Mouse (Mus musculus) hindbrain, embryonic 10.5 days (tissue): ENCODE measurements around the gene Dpy19l2. TPM values are rescaled to one million over a fixed set of nuclear protein-coding genes. Genes with fewer than 3 reads are reported as not detected.
"Not testable (repeated sequence)": the region's sequence is repeated elsewhere in the genome, so short reads cannot be mapped to it uniquely, and the experiment has no call there.

Experiments
- DNase-seq: peaks from one replicate; pipeline ENCODE4 v3.0.0-alpha.2; 2017; ENCODE audit warnings: low spot score
- H3K27ac ChIP-seq: fragments of 300-500 bp; sonication (generic); 2 replicates; pipeline ENCODE4 v1.5.1; 2016; ENCODE audit warnings: mild to moderate bottlenecking, moderate library complexity
- H3K27me3 ChIP-seq: fragments of 300-500 bp; sonication (generic); 2 replicates; pipeline ENCODE4 v1.6.1; 2016; ENCODE audit warnings: mild to moderate bottlenecking; ENCODE audit not compliant: poor library complexity, insufficient read depth, severe bottlenecking
- H3K36me3 ChIP-seq: fragments of 300-500 bp; sonication (generic); 2 replicates; pipeline ENCODE4 v1.6.1; 2016; ENCODE audit warnings: mild to moderate bottlenecking, moderate library complexity
- H3K4me1 ChIP-seq: fragments of 300-500 bp; sonication (generic); replicated peaks from 2 replicates; pipeline ENCODE4 v1.6.1; 2016; ENCODE audit warnings: mild to moderate bottlenecking
- H3K4me3 ChIP-seq: fragments of 300-500 bp; sonication (generic); 2 replicates; pipeline ENCODE4 v1.5.1; 2016; ENCODE audit warnings: mild to moderate bottlenecking, moderate library complexity
- H3K9me3 ChIP-seq: fragments of 300-500 bp; sonication (generic); 2 replicates; pipeline ENCODE4 v1.6.1; 2016; ENCODE audit warnings: mild to moderate bottlenecking, moderate library complexity
- WGBS: fragments of 180-500 bp; shearing (Covaris S2); methylation state at CpG from one replicate; pipeline ENCODE4 v1.1.7; 2016; 5-methylcytosine and 5-hydroxymethylcytosine counted together
- polyA plus RNA-seq: library from polyadenylated mRNA; unstranded; fragments of >200 nt; fragmentation: Nextera tagmentation; extraction: Ambion mirVana; gene quantifications from 2 replicates; pipeline ENCODE4 v1.2.1, GENCODE M21; 2016

Dpy19l2 gene
- polyA plus RNA-seq: 0.07 and 0.46 TPM in 2 replicates

- no peaks in the 10 kb centered on the region for H3K36me3 ChIP-seq
- peak within 1 kb of the TSS; percentile 71; the same call in 1 of the 2 replicates for H3K27ac ChIP-seq
- peaks cover 9% of the 10 kb centered on the region for H3K4me1 ChIP-seq
- peaks cover 11% of the 10 kb centered on the region for H3K9me3 ChIP-seq
- H3K27me3 ChIP-seq: peaks cover 19% of the 10 kb centered on the region
- H3K4me3 ChIP-seq: peak within 1 kb of the TSS; percentile 62
- under 1% methylated on average over 45 of the region's 45 CpGs for WGBS
- DNase-seq: peak; percentile 78
Measured at GRCm38 (mm10) chr9:24695700-24696404, at the start of gene Dpy19l2. Gene Dpy19l2, minus strand, starts transcription at chr9:24696293.

- no peak for DNase-seq
- Histone ChIP-seq H3K4me3 (no peak overlapping the region), H3K4me1 (no peaks in the 10 kb centered on the region), H3K9me3 (no peaks in the 10 kb centered on the region), H3K27me3 (no peaks in the 10 kb centered on the region), H3K36me3 (no peaks in the 10 kb centered on the region), H3K27ac (no peak overlapping the region)
- 88% methylated on average over 5 of the region's 5 CpGs for WGBS
Measured at GRCm38 (mm10) chr9:24744958-24745357, 48.9 kb upstream of the Dpy19l2 start.

GRCm38 (mm10) chr9:24701246-24701645, 5.2 kb upstream of the Dpy19l2 start:
- DNase-seq: no peak
- H3K4me1 ChIP-seq: peaks cover 2% of the 10 kb centered on the region; the same call in 1 of the 2 replicates
- no peaks in the 10 kb centered on the region for H3K36me3 ChIP-seq
- no peak overlapping the region for H3K4me3 ChIP-seq
- no peak overlapping the region for H3K27ac ChIP-seq
- peaks cover 11% of the 10 kb centered on the region for H3K27me3 ChIP-seq
- H3K9me3 ChIP-seq: peaks cover 11% of the 10 kb centered on the region

DNA sequence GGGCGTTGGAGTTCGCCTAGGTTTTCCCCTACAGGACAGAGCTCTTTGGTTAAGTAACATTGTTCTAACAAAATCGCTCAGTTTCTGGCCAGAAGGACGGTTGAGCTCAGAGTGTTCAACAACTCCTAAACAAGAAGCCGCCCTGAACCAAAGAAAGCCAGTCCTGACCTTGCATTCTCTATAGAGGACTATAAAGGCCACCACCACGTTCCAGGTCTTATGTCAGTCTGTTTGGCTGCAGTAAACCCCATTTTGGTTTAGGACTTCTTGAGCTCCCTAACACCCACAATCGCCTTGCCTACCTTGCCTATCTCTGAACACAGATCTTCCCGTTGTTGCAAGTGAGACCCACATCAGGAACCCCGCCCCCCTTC, 299 bp upstream of the Dpy19l2 start:
- Histone ChIP-seq H3K9me3 (peaks cover 11% of the 10 kb centered on the region), H3K4me3 (peak overlapping the region; percentile 62), H3K27ac (no peak overlapping the region), H3K27me3 (peaks cover 19% of the 10 kb centered on the region), H3K36me3 (no peaks in the 10 kb centered on the region), H3K4me1 (peaks cover 9% of the 10 kb centered on the region)
- DNase-seq: no peak
- WGBS: 16% methylated on average over 9 of the region's 9 CpGs

DNA sequence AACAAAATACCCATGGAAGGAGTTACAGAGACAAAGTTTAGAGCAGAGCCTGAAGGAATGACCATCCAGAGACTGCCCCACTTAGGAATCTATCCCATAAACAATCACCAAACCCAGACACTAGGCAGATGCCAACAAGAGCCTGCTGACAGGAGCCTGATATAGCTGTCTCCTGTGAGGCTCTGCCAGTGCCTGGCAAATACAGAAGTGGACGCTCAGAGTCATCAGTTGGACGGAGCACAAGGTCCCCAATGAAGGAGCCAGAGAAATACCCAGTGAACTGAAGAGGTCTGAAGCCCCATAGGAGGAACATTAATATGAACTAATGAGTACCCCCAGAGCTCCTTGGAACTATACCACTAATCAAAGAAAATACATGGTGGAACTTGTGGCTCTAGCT, 58.8 kb downstream of the Dpy19l2 start:
- H3K4me1 ChIP-seq, DNase-seq, H3K27ac ChIP-seq, H3K4me3 ChIP-seq, H3K27me3 ChIP-seq, H3K9me3 ChIP-seq, H3K36me3 ChIP-seq: not testable (repeated sequence)
- WGBS: 93% methylated on average over 2 of the region's 2 CpGs

DNA sequence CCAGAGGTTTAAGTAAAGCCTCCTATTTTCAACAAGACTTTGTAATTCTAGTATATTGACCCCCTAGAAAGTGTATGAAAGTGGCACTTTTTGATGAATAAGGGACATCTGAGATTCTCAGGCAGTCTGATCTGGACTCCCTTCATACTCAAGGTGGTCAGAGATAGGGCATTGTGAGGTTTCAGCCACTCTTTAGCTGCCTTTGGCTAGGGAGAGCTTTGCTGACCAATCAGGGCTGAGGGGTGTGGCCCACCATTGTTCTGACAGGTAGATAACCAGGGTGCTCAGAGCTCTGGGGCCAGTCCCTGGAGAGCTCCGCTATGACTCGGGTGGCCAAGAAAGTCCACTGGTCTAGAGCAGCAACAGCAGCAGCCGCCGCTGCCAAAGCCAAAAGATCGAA, 71.2 kb downstream of the Dpy19l2 start, which contains the start of gene Cypt4:
Cypt4 (plus strand) TSS at position 301 of the 400 bp plus-strand sequence.
- WGBS: 91% methylated on average over 5 of the region's 5 CpGs
- Histone ChIP-seq H3K4me1 (no peaks in the 10 kb centered on the region), H3K9me3 (no peaks in the 10 kb centered on the region), H3K27me3 (no peaks in the 10 kb centered on the region), H3K36me3 (no peaks in the 10 kb centered on the region), H3K4me3 (no peak within 1 kb of the TSS), H3K27ac (no peak within 1 kb of the TSS)
- no peak for DNase-seq

DNA sequence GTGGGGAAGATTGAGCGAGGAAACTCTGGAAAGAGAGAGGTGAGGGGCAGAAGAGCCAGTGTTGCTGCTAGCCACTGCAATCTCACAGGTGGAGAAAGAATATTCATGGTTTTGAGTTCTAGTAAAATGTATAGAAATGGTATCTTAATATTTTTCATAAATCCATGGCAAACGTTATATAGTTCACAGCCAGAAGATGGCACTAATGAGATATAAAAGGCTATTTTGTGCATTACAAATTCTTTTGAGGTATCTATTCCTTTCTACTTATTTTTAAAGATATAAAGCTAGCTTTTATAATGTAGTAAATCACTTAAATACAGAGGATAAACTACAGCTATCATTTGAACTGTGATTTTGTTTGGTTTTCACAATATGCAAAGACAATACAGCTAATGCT, 157.9 kb downstream of the Dpy19l2 start:
- no peaks in the 10 kb centered on the region for H3K9me3 ChIP-seq
- no peaks in the 10 kb centered on the region for H3K27me3 ChIP-seq
- WGBS: 49% methylated on average over 2 of the region's 2 CpGs
- no peak overlapping the region for H3K4me3 ChIP-seq
- no peak overlapping the region for H3K27ac ChIP-seq
- DNase-seq: no peak
- no peaks in the 10 kb centered on the region for H3K4me1 ChIP-seq
- H3K36me3 ChIP-seq: no peaks in the 10 kb centered on the region

- Histone ChIP-seq H3K27me3 (no peaks in the 10 kb centered on the region), H3K4me3 (no peak overlapping the region), H3K36me3 (no peaks in the 10 kb centered on the region), H3K27ac (no peak overlapping the region), H3K9me3 (no peaks in the 10 kb centered on the region), H3K4me1 (no peaks in the 10 kb centered on the region)
- whole genome bisulfite sequencing: 63% methylated on average over 10 of the region's 10 CpGs
- DNase-seq: peak; percentile 49
Measured at GRCm38 (mm10) chr9:24516575-24517139, 179.4 kb downstream of the Dpy19l2 start.

- Histone ChIP-seq H3K4me3 (no peak overlapping the region), H3K27ac (no peak overlapping the region), H3K4me1 (no peaks in the 10 kb centered on the region), H3K36me3 (no peaks in the 10 kb centered on the region), H3K9me3 (no peaks in the 10 kb centered on the region), H3K27me3 (no peaks in the 10 kb centered on the region)
- 74% methylated on average over 5 of the region's 5 CpGs for WGBS
- DNase-seq: no peak
Measured at GRCm38 (mm10) chr9:24514078-24514469, 182.0 kb downstream of the Dpy19l2 start.

GRCm38 (mm10) chr9:24513290-24514077, 182.6 kb downstream of the Dpy19l2 start:
- H3K9me3 ChIP-seq: no peaks in the 10 kb centered on the region
- no peak overlapping the region for H3K27ac ChIP-seq
- H3K27me3 ChIP-seq: no peaks in the 10 kb centered on the region
- WGBS: 81% methylated on average over 9 of the region's 9 CpGs
- no peaks in the 10 kb centered on the region for H3K36me3 ChIP-seq
- no peaks in the 10 kb centered on the region for H3K4me1 ChIP-seq
- no peak overlapping the region for H3K4me3 ChIP-seq
- no peak for DNase-seq

DNA sequence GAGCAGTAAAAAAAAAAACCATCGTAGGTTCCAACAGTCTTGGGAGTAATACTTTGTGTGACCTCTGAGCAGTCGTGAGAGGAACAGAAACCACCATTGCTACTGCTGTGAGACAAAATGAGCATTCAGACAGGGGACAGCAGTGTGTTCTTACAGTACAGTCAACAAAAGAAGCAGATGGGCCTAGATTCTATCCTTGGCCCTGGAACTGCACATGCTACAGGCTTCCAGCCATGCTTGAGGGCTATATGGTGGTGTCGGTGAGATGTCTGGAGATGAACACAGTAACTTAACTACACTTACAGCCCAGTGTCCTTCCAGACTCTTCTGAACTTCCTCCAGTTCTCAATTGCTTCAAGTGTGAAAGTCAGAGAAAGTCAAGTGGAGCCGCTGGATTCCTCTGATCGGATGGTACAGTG, 184.0 kb downstream of the Dpy19l2 start:
- Histone ChIP-seq H3K9me3 (no peaks in the 10 kb centered on the region), H3K4me3 (no peak overlapping the region), H3K27ac (no peak overlapping the region), H3K36me3 (no peaks in the 10 kb centered on the region), H3K4me1 (no peaks in the 10 kb centered on the region), H3K27me3 (no peaks in the 10 kb centered on the region)
- DNase-seq: no peak
- 94% methylated on average over 5 of the region's 5 CpGs for WGBS

DNA sequence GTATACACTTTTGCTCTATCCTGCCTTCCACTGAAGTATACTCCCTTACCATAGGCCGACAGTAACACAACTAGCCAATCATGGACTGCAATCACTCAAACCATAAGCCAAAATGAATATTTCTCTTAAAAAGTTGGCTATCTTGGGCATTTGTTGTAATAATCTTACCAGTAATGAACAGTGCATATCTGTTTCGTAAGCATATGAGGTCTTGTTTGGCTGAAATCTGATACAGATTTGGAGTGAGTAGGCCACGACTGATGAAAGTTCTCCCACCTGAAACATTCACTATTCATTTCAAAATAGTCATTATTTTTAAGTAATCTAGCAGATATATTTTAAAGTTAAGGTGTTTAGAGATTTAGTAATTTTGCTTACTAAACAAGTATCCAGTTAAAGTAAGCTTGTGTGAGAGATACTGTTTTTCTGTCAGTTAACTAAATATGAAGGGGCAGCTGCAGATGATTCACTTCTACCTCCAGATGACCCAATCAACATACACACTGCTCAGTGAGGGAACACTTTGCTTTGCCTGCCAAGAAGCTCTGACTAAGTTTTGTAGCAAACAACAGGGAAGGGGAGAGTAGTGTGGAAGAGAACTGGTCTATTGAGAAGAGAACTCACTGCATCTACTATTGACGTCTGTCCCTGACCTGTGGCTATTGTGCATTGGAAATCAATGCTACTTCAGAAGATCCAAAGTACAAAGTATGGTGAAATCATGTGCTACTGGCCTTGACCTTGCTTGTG, 184.5 kb downstream of the Dpy19l2 start:
- Histone ChIP-seq H3K9me3 (no peaks in the 10 kb centered on the region), H3K27me3 (no peaks in the 10 kb centered on the region), H3K4me3 (no peak overlapping the region), H3K27ac (no peak overlapping the region), H3K4me1 (no peaks in the 10 kb centered on the region), H3K36me3 (no peaks in the 10 kb centered on the region)
- no peak for DNase-seq
- WGBS: 91% methylated on average over 4 of the region's 4 CpGs
